Mouse (Mus musculus) brown adipose tissue, adult 24 weeks (tissue): ENCODE measurements around the gene Mogat2. TPM values are rescaled to one million over a fixed set of nuclear protein-coding genes. Genes with fewer than 3 reads are reported as not detected.

Experiments used
- H3K27ac ChIP-seq: fragments of 200-500 bp; replicated peaks from 2 replicates; pipeline ENCODE4 v1.5.1; 2012; ENCODE audit warnings: low read depth, mild to moderate bottlenecking, low read length
- H3K4me1 ChIP-seq: fragments of 200-500 bp; 2 replicates; pipeline ENCODE4 v1.6.1; 2012; ENCODE audit warnings: low read length, mixed read lengths; ENCODE audit not compliant: control insufficient read depth, insufficient read depth, insufficient read length
- H3K4me3 ChIP-seq: fragments of 200-500 bp; 2 replicates; pipeline ENCODE4 v1.5.1; 2012; ENCODE audit warnings: low read depth, mild to moderate bottlenecking, low read length, moderate library complexity; ENCODE audit not compliant: insufficient read depth
- polyA plus RNA-seq: library from polyadenylated mRNA; stranded (reverse); fragments of >200 nt; gene quantifications from 2 replicates; pipeline ENCODE4 v1.2.4, GENCODE M21; 2012; ENCODE audit not compliant: missing spikeins, insufficient read depth, insufficient read length

Mogat2 gene
- polyA plus RNA-seq, 1 experiment: 0.59 TPM

- Histone ChIP-seq H3K27ac (peak overlapping the region; percentile 75), H3K4me3 (no peak overlapping the region), H3K4me1 (peaks cover 13% of the 10 kb centered on the region)
Measured at GRCm38 (mm10) chr7:99224648-99225190, 13.7 kb downstream of the Mogat2 start.

- H3K4me1 ChIP-seq: peaks cover 12% of the 10 kb centered on the region
- peak overlapping the region; percentile 73 for H3K27ac ChIP-seq
- no peak overlapping the region for H3K4me3 ChIP-seq
Measured at GRCm38 (mm10) chr7:99224225-99224624, 14.2 kb downstream of the Mogat2 start.

- Histone ChIP-seq H3K27ac (peak overlapping the region; percentile 88), H3K4me3 (no peak overlapping the region), H3K4me1 (peaks cover 19% of the 10 kb centered on the region)
Measured at GRCm38 (mm10) chr7:99217338-99218074, 20.9 kb downstream of the Mogat2 start.

GRCm38 (mm10) chr7:99215347-99215855 is 23.0 kb downstream of the Mogat2 start:
- Histone ChIP-seq H3K4me3 (no peak overlapping the region), H3K4me1 (peaks cover 19% of the 10 kb centered on the region), H3K27ac (peak overlapping the region; percentile 88)

- Histone ChIP-seq H3K27ac (peak overlapping the region; percentile 88), H3K4me1 (peaks cover 19% of the 10 kb centered on the region), H3K4me3 (no peak overlapping the region)
Measured at GRCm38 (mm10) chr7:99214621-99215185, 23.7 kb downstream of the Mogat2 start.

GRCm38 (mm10) chr7:99213686-99214085 is 24.7 kb downstream of the Mogat2 start:
- H3K27ac ChIP-seq: peak overlapping the region; percentile 88

GRCm38 (mm10) chr7:99213056-99213455 is 25.4 kb downstream of the Mogat2 start:
- no peak overlapping the region for H3K4me3 ChIP-seq
- H3K4me1 ChIP-seq: peaks cover 19% of the 10 kb centered on the region
- no peak overlapping the region for H3K27ac ChIP-seq

More at GRCm38 (mm10) chr7:99213686-99214085, 24.7 kb downstream of the Mogat2 start:
- Histone ChIP-seq H3K4me1 (peaks cover 19% of the 10 kb centered on the region), H3K4me3 (no peak overlapping the region)

- no peak overlapping the region for H3K4me3 ChIP-seq
- peaks cover 7% of the 10 kb centered on the region for H3K4me1 ChIP-seq
- H3K27ac ChIP-seq: no peak overlapping the region
Measured at GRCm38 (mm10) chr7:99208704-99209103, 29.7 kb downstream of the Mogat2 start.

- peaks cover 14% of the 10 kb centered on the region for H3K4me1 ChIP-seq
- no peak overlapping the region for H3K27ac ChIP-seq
- no peak overlapping the region for H3K4me3 ChIP-seq
Measured at GRCm38 (mm10) chr7:99206364-99206763, 32.1 kb downstream of the Mogat2 start.

GRCm38 (mm10) chr7:99202163-99202562 is 36.3 kb downstream of the Mogat2 start:
- H3K4me3 ChIP-seq: peak overlapping the region; percentile 23; the same call in 1 of the 2 replicates
- peak overlapping the region; percentile 99 for H3K27ac ChIP-seq

GRCm38 (mm10) chr7:99200290-99200689 is 38.1 kb downstream of the Mogat2 start:
- peak overlapping the region; percentile 99 for H3K27ac ChIP-seq
- peaks cover 24% of the 10 kb centered on the region for H3K4me1 ChIP-seq
- H3K4me3 ChIP-seq: no peak overlapping the region

More at GRCm38 (mm10) chr7:99202163-99202562, 36.3 kb downstream of the Mogat2 start:
- peaks cover 24% of the 10 kb centered on the region for H3K4me1 ChIP-seq

GRCm38 (mm10) chr7:99199451-99200175 is 38.8 kb downstream of the Mogat2 start:
- H3K27ac ChIP-seq: peak overlapping the region; percentile 99
- no peak overlapping the region for H3K4me3 ChIP-seq
- H3K4me1 ChIP-seq: peaks cover 22% of the 10 kb centered on the region

- Histone ChIP-seq H3K4me3 (no peak overlapping the region), H3K4me1 (peaks cover 17% of the 10 kb centered on the region; the same call in 1 of the 2 replicates), H3K27ac (peak overlapping the region; percentile 99)
Measured at GRCm38 (mm10) chr7:99198811-99199210, 39.6 kb downstream of the Mogat2 start.

GRCm38 (mm10) chr7:99194511-99194910 is 43.9 kb downstream of the Mogat2 start:
- H3K4me3 ChIP-seq: no peak overlapping the region
- H3K27ac ChIP-seq: no peak overlapping the region
- peaks cover 5% of the 10 kb centered on the region for H3K4me1 ChIP-seq

- H3K27ac ChIP-seq: no peak overlapping the region
- peaks cover 7% of the 10 kb centered on the region for H3K4me1 ChIP-seq
- no peak overlapping the region for H3K4me3 ChIP-seq
Measured at GRCm38 (mm10) chr7:99193926-99194325, 44.5 kb downstream of the Mogat2 start.
